Mouse (Mus musculus) liver, postnatal 0 days (tissue): ENCODE measurements around the gene Six5.

ENCODE experiments used
- CTCF ChIP-seq: sonication (generic); IDR thresholded peaks from 2 replicates; pipeline ENCODE4 v1.5.1; 2016; ENCODE audit warnings: antibody characterized with exemption, low read depth
- EP300 ChIP-seq: IDR thresholded peaks from 2 replicates; pipeline ENCODE4 v1.6.1; 2016; ENCODE audit warnings: antibody characterized with exemption, low read depth, mild to moderate bottlenecking

GRCm38 (mm10) chr7:19076586-19076991, 17.8 kb upstream of the Six5 start:
- no peak for TF ChIP-seq CTCF
- no peak for TF ChIP-seq EP300
